Mouse (Mus musculus): Measurements from ENCODE around the gene Csnk1d. TPM values are rescaled to one million over a fixed set of nuclear protein-coding genes. Genes with fewer than 3 reads are reported as not detected.

The Csnk1d gene
- total RNA-seq, 2 experiments from 2014 or later: 126 to 132 TPM

DNA sequence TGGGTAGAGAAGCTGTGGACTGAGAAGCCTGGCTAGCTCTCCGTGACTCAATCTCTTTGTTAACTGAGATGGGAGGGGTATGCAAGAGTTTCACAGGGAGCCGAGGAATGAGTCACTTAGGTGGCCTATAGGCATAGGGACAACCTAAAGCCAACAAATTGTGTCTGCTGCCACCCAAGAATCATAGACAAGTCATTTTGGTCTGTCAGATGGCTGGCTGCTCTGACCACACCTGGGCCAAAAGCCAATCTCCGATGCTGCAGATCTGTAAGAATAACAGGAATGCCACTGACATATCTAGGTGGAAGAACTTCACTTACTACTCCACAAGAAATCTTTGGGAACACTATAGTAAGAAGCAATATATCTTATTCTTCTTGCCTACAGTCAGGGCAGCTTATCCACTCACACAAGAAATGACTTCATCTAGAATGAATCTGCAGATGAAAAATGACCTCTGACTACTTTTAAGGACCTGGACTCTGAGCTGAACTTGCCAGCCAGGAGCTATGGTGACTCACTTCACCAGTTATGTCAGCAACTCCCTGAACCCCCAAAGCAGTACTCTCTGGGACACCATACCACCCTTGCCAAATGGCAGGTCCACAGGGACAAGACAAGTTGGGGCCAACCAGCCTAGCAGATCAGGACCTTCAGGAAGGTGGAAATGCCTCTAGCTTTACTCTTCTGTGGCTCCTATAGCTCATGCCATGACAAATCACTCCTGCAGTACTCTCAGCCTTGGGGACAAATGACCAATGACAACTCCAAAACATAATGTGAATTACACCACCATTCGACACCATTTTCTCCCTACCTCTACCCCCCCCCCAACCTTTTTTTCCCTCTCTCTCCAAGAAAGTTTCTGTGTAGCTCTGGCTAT, 6.4 kb downstream of the Csnk1d start:
- intact Hi-C loops (cut with DNase I): no loop called here
- no peak for DNase-seq (ENCODE audit: extremely low spot score in 1 of 2, low spot score in 2 of 2)
- Histone ChIP-seq H3K4me3 (no peak overlapping the region), H3K27ac (no peak overlapping the region)
- TF ChIP-seq CTCF (IDR thresholded peaks at IDR 0.05): no peak

DNA sequence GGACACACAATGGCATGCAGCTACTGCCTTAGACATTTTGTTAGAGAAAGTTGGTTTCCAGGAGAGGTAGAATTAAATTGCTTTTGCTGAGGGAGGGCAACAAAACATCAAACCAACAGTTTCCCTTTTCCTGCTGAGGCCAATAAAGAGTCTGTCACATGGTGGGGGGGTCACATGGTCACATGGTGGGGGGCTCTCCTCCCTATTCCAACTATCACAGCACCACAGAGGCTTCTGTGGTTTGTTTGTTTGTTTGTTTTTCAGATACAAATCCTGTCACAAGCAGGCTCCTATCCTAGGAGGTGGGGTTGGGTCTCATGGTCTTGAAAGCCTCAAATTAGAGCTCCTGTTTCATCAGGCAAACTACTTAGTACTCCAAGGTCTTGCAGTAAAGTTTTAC, 8.7 kb downstream of the Csnk1d start:
- intact Hi-C loops (cut with DNase I): no loop called here
- DNase-seq (ENCODE audit: extremely low spot score in 1 of 2, low spot score in 2 of 2): no peak
- TF ChIP-seq CTCF (IDR thresholded peaks at IDR 0.05): no peak
- Histone ChIP-seq H3K4me3 (no peak overlapping the region), H3K27ac (no peak overlapping the region)

DNA sequence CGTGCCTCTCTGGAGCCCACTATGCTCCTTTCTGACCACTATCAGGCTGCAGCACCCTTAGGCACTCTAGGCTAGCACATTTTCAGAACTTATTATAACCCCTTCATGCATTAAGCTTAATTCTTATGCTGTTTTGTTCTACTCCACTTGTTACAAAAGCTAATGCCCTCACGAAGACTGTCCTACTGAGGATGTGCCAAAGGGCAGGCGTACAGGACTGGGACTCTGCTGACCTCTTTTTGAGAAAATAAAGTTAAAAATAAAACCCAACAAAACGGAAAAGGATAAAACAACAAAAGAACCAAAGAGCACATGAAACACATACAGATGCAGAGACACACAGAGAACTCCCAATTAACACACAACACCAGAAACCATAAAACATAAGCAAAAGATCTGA, 9.5 kb downstream of the Csnk1d start:
- TF ChIP-seq CTCF (IDR thresholded peaks at IDR 0.05): no peak
- no peak overlapping the region for H3K27ac ChIP-seq
- H3K4me3 ChIP-seq: no peak overlapping the region
- intact Hi-C loops (cut with DNase I): no loop called here
- no peak for DNase-seq (ENCODE audit: extremely low spot score in 1 of 2, low spot score in 2 of 2)

DNA sequence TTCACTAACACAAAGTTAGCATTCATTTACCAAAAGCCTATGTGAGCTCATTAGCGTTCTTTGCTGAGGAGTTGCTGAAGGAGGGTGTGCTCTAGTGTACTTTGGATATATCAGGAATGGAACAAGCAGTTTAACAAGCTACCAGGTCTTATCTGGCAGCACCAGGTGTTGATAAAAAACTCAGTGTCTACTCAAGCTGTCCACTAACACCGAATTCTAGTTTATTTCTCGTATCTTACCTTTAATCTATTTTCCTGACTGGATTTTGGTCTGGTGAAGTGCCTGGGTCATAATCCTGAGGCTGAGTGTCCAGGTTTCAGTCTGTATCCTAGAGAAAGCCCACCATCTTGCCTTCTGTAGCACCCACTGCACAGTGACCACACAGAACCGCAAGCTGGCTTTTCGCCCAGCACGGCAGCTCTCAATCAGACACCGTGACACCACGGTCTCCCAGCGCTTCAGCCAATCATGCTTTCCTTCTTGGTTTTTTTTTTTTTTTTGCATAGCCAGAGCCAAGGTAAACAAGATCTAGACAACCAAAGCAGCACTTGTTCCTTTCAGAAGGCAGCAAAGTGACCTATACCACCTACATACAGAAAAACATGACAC, 10.6 kb downstream of the Csnk1d start:
- TF ChIP-seq CTCF (IDR thresholded peaks at IDR 0.05): no peak
- intact Hi-C loops (cut with DNase I): no loop called here
- Histone ChIP-seq H3K27ac (no peak overlapping the region), H3K4me3 (no peak overlapping the region)
- DNase-seq (ENCODE audit: extremely low spot score in 1 of 2, low spot score in 2 of 2): no peak

DNA sequence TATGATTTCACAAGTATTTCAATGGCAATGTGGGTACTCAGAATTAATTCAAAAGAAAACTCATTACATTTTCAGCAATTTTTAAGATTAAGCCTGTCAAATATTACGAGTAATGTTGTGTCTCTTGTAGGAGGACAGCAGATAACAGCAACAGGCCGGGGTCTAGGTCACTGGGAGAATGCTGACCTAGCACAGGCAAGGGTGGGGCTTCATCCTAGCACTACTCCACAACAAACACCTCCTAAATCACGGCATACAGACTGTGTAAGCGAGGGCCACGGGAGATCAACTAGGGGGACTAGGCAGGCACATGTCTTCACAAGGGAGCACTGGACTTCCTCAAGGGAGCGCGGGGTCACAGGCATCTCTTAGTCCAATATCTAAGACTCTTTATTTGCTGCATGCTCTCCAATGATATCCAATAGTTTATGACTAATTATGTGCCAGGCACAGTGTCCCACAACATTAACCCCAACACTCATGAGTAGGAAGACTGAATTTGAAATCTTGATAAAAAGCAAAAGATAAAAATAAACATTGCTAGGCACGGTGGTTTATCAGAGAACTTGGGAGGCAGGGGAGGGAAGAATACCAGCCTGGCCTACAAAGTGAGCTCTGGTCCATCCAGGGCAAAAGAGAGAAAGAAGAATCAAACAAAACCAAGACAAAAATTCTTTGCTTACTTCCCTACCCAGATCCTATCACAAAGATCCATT, 11.3 kb downstream of the Csnk1d start:
- no peak overlapping the region for H3K4me3 ChIP-seq
- intact Hi-C loops (cut with DNase I): no loop called here
- DNase-seq (ENCODE audit: extremely low spot score in 1 of 2, low spot score in 2 of 2): no peak
- TF ChIP-seq CTCF (IDR thresholded peaks at IDR 0.05): no peak
- H3K27ac ChIP-seq: no peak overlapping the region

DNA sequence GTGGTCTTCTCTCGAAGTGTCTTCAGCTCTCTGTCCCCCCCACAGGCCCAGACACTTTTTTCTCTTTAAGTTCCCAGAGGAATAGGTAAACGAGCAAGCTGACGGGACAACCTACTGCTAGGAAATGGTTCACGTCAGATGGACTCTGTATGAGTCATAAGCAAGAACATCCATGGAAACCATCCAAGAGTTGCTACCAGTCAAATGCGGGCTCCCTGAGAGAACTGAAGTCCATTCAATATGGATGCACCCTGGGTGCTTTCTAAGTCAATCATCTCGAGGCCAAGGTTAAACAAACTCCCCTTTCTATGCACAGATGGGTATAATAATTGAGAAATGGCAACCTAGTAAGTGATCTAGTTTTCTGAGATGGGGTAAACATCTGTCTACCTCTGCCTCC, 17.8 kb downstream of the Csnk1d start:
- Histone ChIP-seq H3K4me3 (no peak overlapping the region), H3K27ac (no peak overlapping the region)
- no peak for DNase-seq (ENCODE audit: extremely low spot score in 1 of 2, low spot score in 2 of 2)
- intact Hi-C loops (cut with DNase I): no loop called here
- no peak for TF ChIP-seq CTCF (IDR thresholded peaks at IDR 0.05)

DNA sequence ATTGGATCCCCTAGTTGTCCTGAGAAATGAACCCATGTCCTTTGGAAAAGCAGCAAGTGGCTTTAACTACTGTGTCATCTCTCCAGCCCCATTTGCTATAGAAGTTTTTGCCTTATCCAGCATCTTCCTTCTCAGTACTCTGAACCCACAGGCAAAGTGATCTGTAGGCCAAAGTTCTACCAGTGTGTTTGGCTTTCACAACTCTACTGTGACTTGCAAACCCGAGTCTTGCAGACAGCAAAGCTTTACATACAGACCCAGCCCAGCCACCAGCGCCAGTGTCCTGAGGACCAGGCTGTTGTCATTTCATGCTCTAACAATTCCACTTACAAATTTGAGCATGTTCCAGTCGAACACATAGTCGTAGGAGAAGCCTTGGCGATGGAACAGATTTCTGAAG, 19.9 kb downstream of the Csnk1d start:
- DNase-seq (ENCODE audit: extremely low spot score in 1 of 2, low spot score in 2 of 2): no peak
- TF ChIP-seq CTCF (IDR thresholded peaks at IDR 0.05): no peak
- intact Hi-C loops (cut with DNase I): no loop called here
- Histone ChIP-seq H3K4me3 (no peak overlapping the region), H3K27ac (no peak overlapping the region)

DNA sequence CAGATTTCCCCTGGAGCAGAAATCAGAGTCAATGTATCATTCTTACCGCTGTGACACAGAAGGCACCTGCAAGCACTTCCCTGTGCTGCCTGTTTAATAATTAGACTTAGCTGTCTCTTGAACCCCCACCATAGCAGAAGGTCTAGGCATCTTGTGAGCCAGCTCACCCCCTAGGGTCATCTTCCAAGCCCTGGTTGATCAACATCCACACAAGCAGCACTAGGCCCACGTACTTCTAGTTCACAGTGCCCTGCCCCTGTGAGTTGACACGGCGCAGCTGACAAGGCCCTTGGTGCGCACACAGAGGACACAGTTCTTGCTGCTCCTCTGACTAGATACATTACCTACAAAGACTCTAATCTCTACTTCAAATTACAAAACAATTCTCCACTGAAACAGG, 21.4 kb downstream of the Csnk1d start:
- H3K4me3 ChIP-seq: no peak overlapping the region
- TF ChIP-seq CTCF (IDR thresholded peaks at IDR 0.05): no peak
- intact Hi-C loops (cut with DNase I): no loop called here
- DNase-seq (ENCODE audit: extremely low spot score in 1 of 2, low spot score in 2 of 2): no peak
- no peak overlapping the region for H3K27ac ChIP-seq

DNA sequence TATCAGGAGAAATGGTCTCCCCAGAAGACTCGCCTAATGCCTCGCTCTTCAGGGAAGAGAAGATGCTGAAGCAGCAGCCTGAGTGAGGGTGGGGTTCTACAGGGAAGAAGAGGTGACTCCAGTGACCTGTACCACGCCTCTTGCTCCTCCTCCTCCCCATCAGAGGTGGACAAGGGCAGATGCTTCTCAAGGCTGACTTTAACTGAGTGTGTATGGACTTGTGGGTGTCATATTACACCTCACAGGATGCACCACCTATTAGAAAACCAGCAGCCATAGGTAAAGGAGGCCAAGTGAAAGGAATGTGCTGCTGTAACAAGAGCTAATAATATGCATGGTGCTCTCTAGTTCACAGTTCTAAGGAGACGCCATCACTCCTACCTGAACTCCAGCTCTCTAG, 25.5 kb downstream of the Csnk1d start:
- Histone ChIP-seq H3K4me3 (no peak overlapping the region), H3K27ac (no peak overlapping the region)
- intact Hi-C loops (cut with DNase I): no loop called here
- DNase-seq (ENCODE audit: extremely low spot score in 1 of 2, low spot score in 2 of 2): no peak
- no peak for TF ChIP-seq CTCF (IDR thresholded peaks at IDR 0.05)

DNA sequence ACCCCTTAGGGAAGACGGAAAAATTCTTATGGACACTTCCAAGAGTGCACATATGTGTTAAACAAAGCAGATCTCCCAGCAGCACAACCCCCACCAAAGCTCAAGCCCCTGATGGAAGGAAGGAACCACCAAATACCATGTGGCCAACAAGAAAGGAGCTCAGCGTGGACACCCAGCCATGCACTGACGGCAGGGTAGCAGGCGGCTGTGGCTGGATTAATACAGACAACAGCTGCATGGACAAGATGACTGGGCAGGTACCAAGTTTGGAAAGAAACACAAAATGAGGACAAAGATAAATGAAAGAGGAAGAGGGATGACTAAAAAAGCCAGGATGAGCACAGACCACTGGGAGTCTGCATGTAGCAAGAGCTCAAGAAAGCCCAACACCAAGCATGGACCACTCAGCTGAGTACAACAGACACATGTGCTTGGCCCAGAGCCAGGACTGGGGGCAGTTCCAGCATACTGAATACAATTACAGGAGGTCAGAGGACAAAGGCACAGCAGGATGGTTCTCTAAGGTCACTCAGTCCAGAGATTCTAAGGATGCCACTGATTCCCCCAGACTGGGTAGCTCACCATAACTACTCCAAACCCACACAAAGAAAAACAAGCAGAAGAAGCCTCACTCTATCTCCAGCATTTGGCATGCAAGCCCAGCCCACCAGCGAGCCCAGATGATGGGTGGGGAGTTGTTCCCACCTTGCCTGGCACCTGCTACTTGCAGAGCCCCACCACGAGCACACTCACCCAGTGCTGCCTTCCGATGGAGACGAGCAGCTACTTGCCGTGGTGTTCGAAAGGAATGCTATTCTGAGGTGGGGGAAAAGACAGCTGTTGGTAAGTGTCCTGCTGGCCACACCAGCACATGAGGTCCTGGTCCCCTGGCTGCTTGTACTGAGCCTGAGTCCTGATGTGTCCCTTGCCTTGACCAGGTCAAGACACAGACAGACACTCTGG, 26.7 kb downstream of the Csnk1d start:
- TF ChIP-seq CTCF (IDR thresholded peaks at IDR 0.05): no peak
- H3K4me3 ChIP-seq: no peak overlapping the region
- intact Hi-C loops (cut with DNase I): no loop called here
- DNase-seq (ENCODE audit: extremely low spot score in 1 of 2, low spot score in 2 of 2): no peak
- H3K27ac ChIP-seq: no peak overlapping the region

DNA sequence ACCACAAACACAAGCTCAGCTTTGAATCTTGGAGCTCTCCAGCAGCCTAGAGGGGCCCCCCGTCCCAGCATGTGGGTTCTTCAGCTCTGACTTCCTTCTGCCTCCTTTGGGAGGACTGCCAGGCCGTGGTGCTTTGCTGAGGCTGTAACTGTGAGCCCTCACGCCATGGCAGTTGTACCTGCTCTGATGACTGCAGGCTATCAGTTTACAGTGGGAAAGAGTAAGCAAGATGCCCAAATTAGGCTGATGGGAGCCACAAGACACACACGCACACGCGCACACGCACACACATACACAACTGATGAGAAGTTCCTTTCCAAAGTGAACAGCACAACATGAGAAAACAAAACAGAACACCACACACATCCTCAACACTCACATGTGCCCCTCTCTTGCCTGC, 28.2 kb downstream of the Csnk1d start:
- intact Hi-C loops (cut with DNase I): no loop called here
- no peak for DNase-seq (ENCODE audit: extremely low spot score in 1 of 2, low spot score in 2 of 2)
- H3K27ac ChIP-seq: no peak overlapping the region
- no peak for TF ChIP-seq CTCF (IDR thresholded peaks at IDR 0.05)
- H3K4me3 ChIP-seq: no peak overlapping the region

Measured in left cerebral cortex, adult 2 months (tissue).